Mouse (Mus musculus) liver, postnatal 0 days (tissue): ENCODE results near the gene Zfp872. TPM values are rescaled to one million over a fixed set of nuclear protein-coding genes. Genes with fewer than 3 reads are reported as not detected.

Experiments
- ATAC-seq: fragments of 200-750 bp; cut with Nextera tagmentation; 2 replicates; pipeline ENCODE4 v1.8.0; 2017; ENCODE audit warnings: mild to moderate bottlenecking, moderate library complexity
- DNase-seq: peaks from one replicate; pipeline ENCODE4 v3.0.0-alpha.2; 2016
- H3K27ac ChIP-seq: fragments of 300-500 bp; sonication (generic); 2 replicates; pipeline ENCODE4 v1.5.1; 2014; ENCODE audit warnings: antibody characterized with exemption, moderate library complexity, mild to moderate bottlenecking, low read depth
- H3K27me3 ChIP-seq: fragments of 300-500 bp; sonication (generic); 2 replicates; pipeline ENCODE4 v1.6.1; 2014; ENCODE audit warnings: low read length, control low read depth, mixed read lengths; ENCODE audit not compliant: insufficient read depth
- H3K36me3 ChIP-seq: fragments of 300-500 bp; sonication (generic); replicated peaks from 2 replicates; pipeline ENCODE4 v1.6.1; 2014; ENCODE audit warnings: mild to moderate bottlenecking, control low read depth, low read length, moderate library complexity, mixed read lengths; ENCODE audit not compliant: insufficient read depth
- H3K4me1 ChIP-seq: fragments of 300-500 bp; sonication (generic); 2 replicates; pipeline ENCODE4 v1.6.1; 2014; ENCODE audit warnings: antibody characterized with exemption, mild to moderate bottlenecking, control low read depth; ENCODE audit not compliant: insufficient read depth
- H3K4me2 ChIP-seq: fragments of 300-500 bp; sonication (generic); 2 replicates; pipeline ENCODE4 v1.6.1; 2014; ENCODE audit warnings: low read depth, mild to moderate bottlenecking, low read length, moderate library complexity, mixed read lengths
- H3K4me3 ChIP-seq: fragments of 300-500 bp; sonication (generic); 2 replicates; pipeline ENCODE4 v1.5.1; 2014; ENCODE audit warnings: low read depth, low read length
- H3K9ac ChIP-seq: fragments of 300-500 bp; sonication (generic); replicated peaks from 2 replicates; pipeline ENCODE4 v1.6.1; 2014; ENCODE audit warnings: mild to moderate bottlenecking, moderate library complexity
- H3K9me3 ChIP-seq: fragments of 300-500 bp; sonication (generic); 2 replicates; pipeline ENCODE4 v1.6.1; 2016; ENCODE audit warnings: mild to moderate bottlenecking, control low read depth, low read length, mixed read lengths
- CTCF ChIP-seq: sonication (generic); IDR thresholded peaks from 2 replicates; pipeline ENCODE4 v1.5.1; 2016; ENCODE audit warnings: antibody characterized with exemption, low read depth
- EP300 ChIP-seq: IDR thresholded peaks from 2 replicates; pipeline ENCODE4 v1.6.1; 2016; ENCODE audit warnings: antibody characterized with exemption, low read depth, mild to moderate bottlenecking
- whole genome bisulfite sequencing: fragments of 180-500 bp; shearing (Covaris S2); extraction: QIAGEN DNeasy Blood & Tissue Kit; methylation state at CpG from one replicate; pipeline ENCODE4 v1.1.7; 2014; ENCODE audit not compliant: insufficient replicate concordance; 5-methylcytosine and 5-hydroxymethylcytosine counted together
- polyA plus RNA-seq: library from polyadenylated mRNA; unstranded; fragments of >200 nt; fragmentation: Nextera tagmentation; extraction: Ambion mirVana; gene quantifications from 2 replicates; pipeline ENCODE4 v1.2.1, GENCODE M21; 2015

Gene Zfp872
- polyA plus RNA-seq, 1 experiment from 2014 or later: 0.04 TPM

- no peak overlapping the region for H3K27ac ChIP-seq
- peaks cover 9% of the 10 kb centered on the region; the same call in 1 of the 2 replicates for H3K9me3 ChIP-seq
- no peak overlapping the region for H3K9ac ChIP-seq
- no peak for DNase-seq
- H3K4me3 ChIP-seq: no peak overlapping the region
- H3K4me2 ChIP-seq: no peak overlapping the region
- TF ChIP-seq CTCF (0 out of 2 replicates have a peak, but pooled peaks have one; percentile 13), EP300 (no peak)
- no peaks in the 10 kb centered on the region for H3K27me3 ChIP-seq
- WGBS: 85% methylated on average over 10 of the region's 10 CpGs
- peaks cover 7% of the 10 kb centered on the region; the same call in 1 of the 2 replicates for H3K4me1 ChIP-seq
- no peaks in the 10 kb centered on the region for H3K36me3 ChIP-seq
- ATAC-seq: no peak
Observed at GRCm38 (mm10) chr9:22166686-22167085, 21.2 kb upstream of the Zfp872 start.

GRCm38 (mm10) chr9:22167751-22168150 lies 20.1 kb upstream of the Zfp872 start:
- DNase-seq (no peak), ATAC-seq (no peak)
- no peaks in the 10 kb centered on the region for H3K27me3 ChIP-seq
- no peak overlapping the region for H3K4me2 ChIP-seq
- H3K9ac ChIP-seq: no peak overlapping the region
- H3K4me1 ChIP-seq: peaks cover 7% of the 10 kb centered on the region; the same call in 1 of the 2 replicates
- TF ChIP-seq EP300 (no peak), CTCF (no peak)
- peaks cover 9% of the 10 kb centered on the region; the same call in 1 of the 2 replicates for H3K9me3 ChIP-seq
- no peak overlapping the region for H3K27ac ChIP-seq
- 92% methylated on average over 4 of the region's 4 CpGs for WGBS
- no peaks in the 10 kb centered on the region for H3K36me3 ChIP-seq
- H3K4me3 ChIP-seq: no peak overlapping the region

GRCm38 (mm10) chr9:22169327-22169726 lies 18.6 kb upstream of the Zfp872 start:
- peaks cover 9% of the 10 kb centered on the region; the same call in 1 of the 2 replicates for H3K9me3 ChIP-seq
- no peak overlapping the region for H3K27ac ChIP-seq
- H3K4me1 ChIP-seq: peaks cover 7% of the 10 kb centered on the region; the same call in 1 of the 2 replicates
- no peaks in the 10 kb centered on the region for H3K27me3 ChIP-seq
- TF ChIP-seq CTCF: no peak
- TF ChIP-seq EP300: no peak
- H3K36me3 ChIP-seq: no peaks in the 10 kb centered on the region
- H3K9ac ChIP-seq: no peak overlapping the region
- no peak overlapping the region for H3K4me2 ChIP-seq
- H3K4me3 ChIP-seq: no peak overlapping the region
- DNase-seq (no peak), ATAC-seq (no peak)
- 84% methylated on average over 11 of the region's 11 CpGs for WGBS

- no peaks in the 10 kb centered on the region for H3K4me1 ChIP-seq
- no peak for ATAC-seq
- H3K4me3 ChIP-seq: no peak overlapping the region
- WGBS: 79% methylated on average over 4 of the region's 4 CpGs
- no peaks in the 10 kb centered on the region for H3K27me3 ChIP-seq
- H3K4me2 ChIP-seq: no peak overlapping the region
- TF ChIP-seq EP300 (no peak), CTCF (no peak)
- no peak overlapping the region for H3K27ac ChIP-seq
- no peak for DNase-seq
- peaks cover 7% of the 10 kb centered on the region; the same call in 1 of the 2 replicates for H3K9me3 ChIP-seq
- H3K36me3 ChIP-seq: no peaks in the 10 kb centered on the region
- no peak overlapping the region for H3K9ac ChIP-seq
Observed at GRCm38 (mm10) chr9:22172318-22172717, 15.6 kb upstream of the Zfp872 start.

- H3K4me3 ChIP-seq: no peak overlapping the region
- TF ChIP-seq CTCF (no peak), EP300 (no peak)
- peaks cover 23% of the 10 kb centered on the region for H3K9me3 ChIP-seq
- no peak overlapping the region for H3K4me2 ChIP-seq
- no peaks in the 10 kb centered on the region for H3K4me1 ChIP-seq
- H3K27ac ChIP-seq: no peak overlapping the region
- 32% methylated on average over 5 of the region's 5 CpGs for WGBS
- H3K36me3 ChIP-seq: no peaks in the 10 kb centered on the region
- H3K27me3 ChIP-seq: no peaks in the 10 kb centered on the region
- no peak overlapping the region for H3K9ac ChIP-seq
- peak; percentile 73 for ATAC-seq
- no peak for DNase-seq
Observed at GRCm38 (mm10) chr9:22196412-22196811, 8.5 kb downstream of the Zfp872 start.

GRCm38 (mm10) chr9:22213785-22214194 lies 25.9 kb downstream of the Zfp872 start:
- TF ChIP-seq EP300: no peak
- no peak for TF ChIP-seq CTCF
- H3K27me3 ChIP-seq: no peaks in the 10 kb centered on the region
- no peaks in the 10 kb centered on the region for H3K36me3 ChIP-seq
- no peak overlapping the region for H3K4me2 ChIP-seq
- no peaks in the 10 kb centered on the region for H3K4me1 ChIP-seq
- ATAC-seq (no peak), DNase-seq (no peak)
- H3K9me3 ChIP-seq: no peaks in the 10 kb centered on the region
- no peak overlapping the region for H3K4me3 ChIP-seq
- H3K27ac ChIP-seq: no peak overlapping the region
- 54% methylated on average over 2 of the region's 2 CpGs for WGBS
- no peak overlapping the region for H3K9ac ChIP-seq

GRCm38 (mm10) chr9:22214549-22214948 lies 26.7 kb downstream of the Zfp872 start:
- Histone ChIP-seq H3K4me1 (no peaks in the 10 kb centered on the region), H3K36me3 (no peaks in the 10 kb centered on the region), H3K27ac (no peak overlapping the region), H3K4me2 (no peak overlapping the region), H3K27me3 (no peaks in the 10 kb centered on the region), H3K9ac (no peak overlapping the region), H3K9me3 (no peaks in the 10 kb centered on the region), H3K4me3 (no peak overlapping the region)
- TF ChIP-seq EP300 (no peak), CTCF (no peak)
- no peak for DNase-seq
- no peak for ATAC-seq
- 60% methylated on average over 2 of the region's 2 CpGs for WGBS
